Mouse (Mus musculus) stomach, adult 2 months (tissue): ENCODE measurements around the gene Tmem25. TPM values are rescaled to one million over a fixed set of nuclear protein-coding genes. Genes with fewer than 3 reads are reported as not detected.

Experiments used
- polyA plus RNA-seq: library from polyadenylated mRNA; depleted of rRNA; stranded (reverse); fragments of >200 nt; gene quantifications from 2 replicates; pipeline ENCODE4 v1.2.3, GENCODE M21; 2012; rRNA removed

The Tmem25 gene
- polyA plus RNA-seq: 2.1 and 3.1 TPM in 2 replicates

DNA sequence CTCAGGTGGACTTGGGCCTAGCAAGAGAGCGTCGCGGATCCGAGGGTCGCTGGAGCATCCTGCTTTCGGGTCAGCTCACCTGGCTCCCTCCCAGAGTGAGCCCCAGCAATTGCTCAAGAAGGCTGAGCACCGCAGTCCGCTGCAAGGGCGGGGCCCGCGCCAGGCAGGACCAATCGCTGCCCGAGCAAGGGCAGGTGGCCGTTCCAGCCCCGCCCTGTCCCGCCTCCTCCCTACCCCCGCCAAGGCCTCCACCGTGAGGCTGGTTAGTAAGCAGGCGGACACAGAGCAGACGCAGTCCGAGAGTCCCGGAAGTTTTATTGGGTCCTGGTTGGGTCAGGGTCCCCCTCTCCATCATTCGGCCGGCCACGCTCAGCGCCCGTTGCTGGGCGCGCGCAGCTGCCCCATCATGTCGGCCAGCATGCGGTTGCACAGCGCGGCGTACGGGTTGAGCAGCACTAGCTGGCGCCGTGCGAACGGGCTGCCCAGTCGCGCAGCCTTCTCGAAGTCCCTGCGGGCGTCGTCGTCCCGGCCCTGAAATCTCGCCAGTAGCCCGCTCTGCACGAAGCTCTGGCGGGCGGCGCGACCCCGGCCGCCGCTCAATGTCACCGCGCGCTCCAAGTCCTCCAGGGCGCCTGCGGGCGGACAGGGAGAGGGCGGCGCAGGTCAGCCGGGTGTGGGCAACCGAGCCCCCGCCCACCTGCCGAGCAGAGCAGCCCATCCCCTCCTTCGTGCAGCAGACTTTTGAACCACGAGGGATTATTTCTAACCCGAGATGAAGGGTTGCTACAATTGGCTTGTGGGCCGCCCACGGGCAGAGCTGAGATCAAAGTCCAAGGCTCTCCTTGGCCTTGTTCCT, at the start of gene Tmem25:
Gene Tmem25, minus strand, starts transcription at position 206 of the 856 bp plus-strand sequence.

DNA sequence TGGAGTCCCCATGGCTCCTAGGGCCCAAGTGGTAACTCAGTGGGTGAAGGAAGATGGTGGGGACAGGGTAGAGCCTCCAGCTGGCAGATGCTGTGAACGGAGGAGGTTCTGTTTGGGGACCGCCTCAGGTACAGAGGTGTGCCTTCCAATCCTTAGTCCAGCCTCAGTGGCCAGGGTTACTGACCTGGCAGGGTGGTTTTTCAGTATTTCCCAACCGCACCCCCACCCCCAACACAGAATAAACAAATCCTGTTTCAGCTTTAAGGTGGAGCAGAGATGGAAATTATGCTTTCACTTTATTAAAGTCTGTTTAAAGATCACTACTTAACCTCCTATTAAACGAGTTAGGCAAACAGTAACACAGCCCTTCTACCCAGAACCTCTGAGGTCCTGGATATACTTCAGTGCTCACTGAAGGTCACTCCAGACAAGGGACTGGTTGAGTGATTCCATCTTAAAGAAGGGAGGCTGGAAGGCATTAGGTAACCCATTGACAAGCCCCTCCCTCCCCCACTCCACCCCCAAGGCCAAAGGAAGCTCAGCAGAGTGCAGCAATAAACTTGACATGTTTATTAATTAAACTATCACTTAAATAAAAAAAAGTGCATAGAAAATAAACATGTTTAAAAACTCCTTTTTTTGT, 3.8 kb upstream of the Tmem25 start, which contains the start of gene Ttc36:
Gene Ttc36, minus strand, starts transcription at position 265 of the 643 bp plus-strand sequence.

DNA sequence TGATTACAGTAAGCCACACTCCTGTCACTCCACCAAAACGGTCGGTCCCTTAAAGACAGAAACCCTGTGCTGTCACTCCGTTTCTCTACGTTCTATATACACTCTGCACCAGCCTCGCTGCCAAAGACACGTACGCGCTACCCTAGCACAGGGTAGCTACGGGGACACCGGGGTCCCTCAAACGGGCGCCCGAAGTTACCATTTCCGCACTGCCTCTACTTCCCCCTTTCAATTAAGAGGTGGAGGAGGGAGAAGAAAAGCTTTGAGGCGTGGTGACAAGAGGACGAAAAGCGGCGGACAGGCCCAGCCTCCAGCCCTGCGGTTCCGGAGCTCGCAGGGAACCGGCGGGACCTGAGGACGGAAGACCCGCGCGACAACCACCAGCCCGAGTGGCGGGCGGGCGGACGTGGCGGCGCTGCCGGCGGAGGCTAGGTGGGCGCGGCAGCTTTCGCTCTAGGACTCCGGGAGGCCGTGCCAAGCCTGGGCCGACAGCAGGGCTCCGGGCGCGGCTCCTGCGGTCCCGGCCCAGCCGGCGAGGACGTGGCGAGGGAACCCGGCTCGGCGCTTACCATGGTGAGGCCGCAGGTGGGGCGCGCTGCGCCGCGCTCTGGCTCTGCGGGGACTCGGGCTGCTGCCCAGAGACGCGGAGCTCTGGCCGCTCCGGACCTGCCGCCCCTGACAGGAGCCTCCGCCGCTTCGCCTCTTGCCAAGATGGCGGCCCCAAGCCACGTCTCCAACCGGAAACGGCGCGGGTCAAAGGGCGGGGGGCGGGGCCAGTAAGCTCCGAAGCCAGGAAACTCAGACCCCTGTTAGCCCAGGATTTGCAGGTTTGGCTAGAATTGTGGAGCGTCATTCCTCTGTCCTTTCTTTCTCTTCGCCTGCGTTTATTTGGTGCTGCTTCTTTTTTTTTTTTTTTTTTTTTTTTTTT, 31.7 kb downstream of the Tmem25 start, which contains the start of the genes Arcn1 and Ift46:
Gene Arcn1, minus strand, starts transcription at position 745 of the 928 bp plus-strand sequence.
Gene Ift46, plus strand, starts transcription at position 808 of the 928 bp plus-strand sequence.

Other genes with a start within 250 kb of the Tmem25 start
- gene Cxcr5, start 237.4 kb downstream of the Tmem25 start, polyA plus RNA-seq: 0.04 and 0.05 TPM in 2 replicates
- 2.8 and 4.1 TPM in 2 replicates for gene Ddx6, start 194.4 kb downstream of the Tmem25 start, polyA plus RNA-seq
- 0.10 TPM in 1 of 2 replicates, not detected in the other for gene Treh, start 126.1 kb downstream of the Tmem25 start, polyA plus RNA-seq
- 57.9 and 69.7 TPM in 2 replicates for gene Phldb1, start 64.1 kb downstream of the Tmem25 start, polyA plus RNA-seq
- gene Arcn1, start 31.5 kb downstream of the Tmem25 start, polyA plus RNA-seq: 11.5 and 13.1 TPM in 2 replicates
- gene Ift46, start 31.4 kb downstream of the Tmem25 start, polyA plus RNA-seq: 11.3 and 12.1 TPM in 2 replicates
- 1.9 and 3.3 TPM in 2 replicates for gene Ttc36, start 3.8 kb upstream of the Tmem25 start, polyA plus RNA-seq
- 2.5 and 5.3 TPM in 2 replicates for gene Kmt2a, start 82.0 kb upstream of the Tmem25 start, polyA plus RNA-seq
- gene Atp5l, start 121.4 kb upstream of the Tmem25 start, polyA plus RNA-seq: 120 and 164 TPM in 2 replicates
- gene Ube4a, start 166.3 kb upstream of the Tmem25 start, polyA plus RNA-seq: 1.8 and 2.3 TPM in 2 replicates
- not detected in 2 replicates for gene Cd3g, start 181.1 kb upstream of the Tmem25 start, polyA plus RNA-seq
- not detected in 2 replicates for gene Cd3d, start 182.5 kb upstream of the Tmem25 start, polyA plus RNA-seq
- gene Cd3e, start 210.3 kb upstream of the Tmem25 start, polyA plus RNA-seq: 0.09 and 0.13 TPM in 2 replicates
- 11.4 and 16.6 TPM in 2 replicates for gene Mpzl2, start 240.5 kb upstream of the Tmem25 start, polyA plus RNA-seq